Mouse (Mus musculus): ENCODE data around the gene Stxbp3. TPM values are rescaled to one million over a fixed set of nuclear protein-coding genes. Genes with fewer than 3 reads are reported as not detected.

The Stxbp3 gene
- total and polyA plus RNA-seq, 3 experiments: 15.9 to 32.2 TPM; not detected in 1

GRCm38 (mm10) chr3:108831750-108832149 is 8.6 kb downstream of the Stxbp3 start:
- Histone ChIP-seq H3K4me1 (ENCODE audit: control insufficient read depth in 1 of 2, insufficient read depth in 2 of 2, low read length in 2 of 2) (no peaks in the 10 kb centered on the region; a peak in 1 of 4 replicates), H3K27me3 (ENCODE audit: control insufficient read depth in 1 of 2, insufficient read depth in 2 of 2, low read length in 2 of 2) (no peaks in the 10 kb centered on the region), H3K36me3 (ENCODE audit: control insufficient read depth in 1 of 2, insufficient read depth in 2 of 2, low read length in 2 of 2) (peaks cover 5 to 6% of the 10 kb centered on the region in 2 experiments; a peak in 3 of 4 replicates), H3K27ac (ENCODE audit: control insufficient read depth, low read depth, low read length) (no peak overlapping the region), H3K9me3 (replicated peaks; ENCODE audit: insufficient read depth, low read length) (no peaks in the 10 kb centered on the region), H3K79me2 (ENCODE audit: control insufficient read depth, insufficient read depth, low read length, poor library complexity) (peaks cover 10% of the 10 kb centered on the region; the same call in 1 of the 2 replicates), H3K9ac (ENCODE audit: control insufficient read depth, low read depth, low read length, poor library complexity, severe bottlenecking) (no peak overlapping the region), H3K4me3 (ENCODE audit: control insufficient read depth in 1 of 2, insufficient read depth in 1 of 2, low read depth in 2 of 2, low read length in 2 of 2) (no peak overlapping the region)
- TF ChIP-seq GABPA (IDR thresholded peaks at IDR 0.05; ENCODE audit: low read depth, low read length) (no peak), MAFK (IDR thresholded peaks at IDR 0.05; ENCODE audit: borderline replicate concordance, low read depth, low read length) (no peak), MYC (IDR thresholded peaks at IDR 0.05; ENCODE audit: low read depth, low read length) (no peak), TCF12 (IDR thresholded peaks at IDR 0.05; ENCODE audit: low read depth, low read length) (no peak), ELF1 (IDR thresholded peaks at IDR 0.05; ENCODE audit: low read depth, low read length) (no peak), CTCF (IDR thresholded peaks at IDR 0.05 in 2 of 3, conservative IDR thresholded peaks at IDR 0.05 in 1 of 3; ENCODE audit: control insufficient read depth in 1 of 3, insufficient read depth in 1 of 3, low read depth in 2 of 3, low read length in 3 of 3, poor library complexity in 1 of 3, severe bottlenecking in 1 of 3) (no peak), MXI1 (IDR thresholded peaks at IDR 0.05; ENCODE audit: low read depth, low read length) (no peak), BHLHE40 (IDR thresholded peaks at IDR 0.05; ENCODE audit: borderline replicate concordance, low read depth, low read length) (no peak), RCOR1 (IDR thresholded peaks at IDR 0.05; ENCODE audit: low read depth, low read length) (no peak), TBP (IDR thresholded peaks at IDR 0.05; ENCODE audit: low read depth, low read length) (no peak), POLR2AphosphoS2 (IDR thresholded peaks at IDR 0.05; ENCODE audit: low read length) (no peak), E2F4 (IDR thresholded peaks at IDR 0.05; ENCODE audit: borderline replicate concordance, low read depth, low read length) (no peak), POLR2A (IDR thresholded peaks at IDR 0.05; ENCODE audit: control insufficient read depth in 1 of 2, insufficient read depth in 1 of 2, low read depth in 1 of 2, low read length in 2 of 2, poor library complexity in 1 of 2) (no peak), USF2 (IDR thresholded peaks at IDR 0.05; ENCODE audit: borderline replicate concordance in 1 of 2, insufficient read depth in 1 of 2, low read depth in 1 of 2, low read length in 2 of 2) (no peak), MAZ (IDR thresholded peaks at IDR 0.05; ENCODE audit: low read depth, low read length) (no peak), ZNF384 (IDR thresholded peaks at IDR 0.05; ENCODE audit: low read depth, low read length) (no peak), JUND (IDR thresholded peaks at IDR 0.05; ENCODE audit: low read depth, low read length) (no peak), ETS1 (IDR thresholded peaks at IDR 0.05; ENCODE audit: low read depth, low read length) (no peak), NELFE (IDR thresholded peaks at IDR 0.05; ENCODE audit: low read depth, low read length) (no peak), SIN3A (IDR thresholded peaks at IDR 0.05; ENCODE audit: low read length) (no peak)
- no peak for DNase-seq (ENCODE audit: low read depth, low spot score)

- Histone ChIP-seq H3K9me3 (replicated peaks; ENCODE audit: insufficient read depth, low read length) (no peaks in the 10 kb centered on the region), H3K9ac (ENCODE audit: control insufficient read depth, low read depth, low read length, poor library complexity, severe bottlenecking) (no peak overlapping the region), H3K4me1 (ENCODE audit: control insufficient read depth in 1 of 2, insufficient read depth in 2 of 2, low read length in 2 of 2) (no peaks in the 10 kb centered on the region), H3K4me3 (ENCODE audit: control insufficient read depth in 1 of 2, insufficient read depth in 1 of 2, low read depth in 2 of 2, low read length in 2 of 2) (no peak overlapping the region), H3K27ac (ENCODE audit: control insufficient read depth, low read depth, low read length) (no peak overlapping the region), H3K79me2 (ENCODE audit: control insufficient read depth, insufficient read depth, low read length, poor library complexity) (peaks cover 8% of the 10 kb centered on the region; the same call in 1 of the 2 replicates), H3K27me3 (ENCODE audit: control insufficient read depth in 1 of 2, insufficient read depth in 2 of 2, low read length in 2 of 2) (no peaks in the 10 kb centered on the region), H3K36me3 (ENCODE audit: control insufficient read depth in 1 of 2, insufficient read depth in 2 of 2, low read length in 2 of 2) (peaks cover 0 to 11% of the 10 kb centered on the region in 2 experiments; a peak in 3 of 4 replicates)
- DNase-seq (ENCODE audit: low read depth, low spot score): no peak
- TF ChIP-seq HCFC1 (IDR thresholded peaks at IDR 0.05; ENCODE audit: low read depth, low read length) (no peak), SMC3 (IDR thresholded peaks at IDR 0.05; ENCODE audit: low read depth, low read length) (no peak), USF1 (IDR thresholded peaks at IDR 0.05; ENCODE audit: low read depth, low read length) (no peak), MAX (IDR thresholded peaks at IDR 0.05; ENCODE audit: low read length) (no peak), SIN3A (IDR thresholded peaks at IDR 0.05; ENCODE audit: low read length) (no peak), ZKSCAN1 (IDR thresholded peaks at IDR 0.05; ENCODE audit: low read depth, low read length) (no peak), MEF2A (IDR thresholded peaks at IDR 0.05; ENCODE audit: extremely low read depth, insufficient replicate concordance, low read depth, low read length, poor library complexity, severe bottlenecking) (no peak), POLR2AphosphoS5 (IDR thresholded peaks at IDR 0.05; ENCODE audit: borderline replicate concordance, low read depth, low read length) (no peak)
Observed at GRCm38 (mm10) chr3:108830493-108830892, 9.8 kb downstream of the Stxbp3 start.
